Mouse (Mus musculus) MEL (cell line): Measurements from ENCODE around the gene Mroh9. TPM values are rescaled to one million over a fixed set of nuclear protein-coding genes. Genes with fewer than 3 reads are reported as not detected.

Experiments used
- DNase-seq: peaks from one replicate; pipeline ENCODE4 v3.0.0; 2011; ENCODE audit warnings: low read depth, low spot score
- H3K27ac ChIP-seq: 2 replicates; pipeline ENCODE4 v1.5.1; 2012; ENCODE audit warnings: low read depth, mild to moderate bottlenecking, control low read depth, low read length, moderate library complexity; ENCODE audit not compliant: control insufficient read depth
- H3K27me3 ChIP-seq, 2 experiments: fragments of 150-350 bp in 1 of 2; sonication (generic) in 1 of 2; 2 replicates each; pipeline ENCODE4 v1.6.1; 2012; ENCODE audit warnings: low read length in 2 of 2, mild to moderate bottlenecking in 2 of 2, improper control_type of control experiment in 1 of 2, moderate library complexity in 1 of 2; ENCODE audit not compliant: insufficient read depth in 2 of 2, control insufficient read depth in 1 of 2
- H3K36me3 ChIP-seq, 2 experiments: 2 replicates each; pipeline ENCODE4 v1.6.1; 2012 to 2014; ENCODE audit warnings: low read length in 2 of 2, improper control_type of control experiment in 1 of 2, inconsistent platforms in 1 of 2, mild to moderate bottlenecking in 1 of 2; ENCODE audit not compliant: insufficient read depth in 2 of 2, control insufficient read depth in 1 of 2
- H3K4me1 ChIP-seq, 2 experiments: fragments of 150-350 bp in 1 of 2; sonication (generic) in 1 of 2; 2 replicates each; pipeline ENCODE4 v1.6.1; 2012; ENCODE audit warnings: low read length in 2 of 2, improper control_type of control experiment in 1 of 2, mild to moderate bottlenecking in 1 of 2; ENCODE audit not compliant: insufficient read depth in 2 of 2, control insufficient read depth in 1 of 2
- H3K4me3 ChIP-seq, 2 experiments: fragments of 150-350 bp in 1 of 2; sonication (generic) in 1 of 2; 2 replicates each; pipeline ENCODE4 v1.5.1; 2012; ENCODE audit warnings: low read depth in 2 of 2, low read length in 2 of 2, mild to moderate bottlenecking in 2 of 2, moderate library complexity in 2 of 2, control low read depth in 1 of 2, improper control_type of control experiment in 1 of 2; ENCODE audit not compliant: control insufficient read depth in 1 of 2, insufficient read depth in 1 of 2
- H3K79me2 ChIP-seq: 2 replicates; pipeline ENCODE4 v1.6.1; 2012; ENCODE audit warnings: mild to moderate bottlenecking, low read length, moderate library complexity; ENCODE audit not compliant: control insufficient read depth, poor library complexity, insufficient read depth
- H3K9ac ChIP-seq: 2 replicates; pipeline ENCODE4 v1.6.1; 2012; ENCODE audit warnings: low read depth, mild to moderate bottlenecking, control low read depth, low read length, moderate library complexity; ENCODE audit not compliant: control insufficient read depth, poor library complexity, severe bottlenecking
- H3K9me3 ChIP-seq: fragments of 150-350 bp; sonication (generic); replicated peaks from 2 replicates; pipeline ENCODE4 v1.6.1; 2012; ENCODE audit warnings: mild to moderate bottlenecking, low read length, improper control_type of control experiment, moderate library complexity; ENCODE audit not compliant: insufficient read depth
- BHLHE40 ChIP-seq: IDR thresholded peaks from 2 replicates; pipeline ENCODE4 v1.6.1; 2012; ENCODE audit warnings: low read depth, mild to moderate bottlenecking, inconsistent platforms, low read length, improper control_type of control experiment, borderline replicate concordance
- CHD1 ChIP-seq: IDR thresholded peaks from 2 replicates; pipeline ENCODE4 v1.6.1; 2012; ENCODE audit warnings: low read depth, mild to moderate bottlenecking, inconsistent platforms, low read length, improper control_type of control experiment
- CTCF ChIP-seq, 3 experiments: IDR thresholded peaks in 2 of 3; conservative IDR thresholded peaks in 1 of 3; 2 replicates each; pipeline ENCODE4 v1.5.1; 2011 to 2012; ENCODE audit warnings: low read length in 3 of 3, low read depth in 2 of 3, mild to moderate bottlenecking in 2 of 3, improper control_type of control experiment in 1 of 3, inconsistent platforms in 1 of 3, mixed read lengths in 1 of 3, moderate library complexity in 1 of 3; ENCODE audit not compliant: control insufficient read depth in 1 of 3, insufficient read depth in 1 of 3, poor library complexity in 1 of 3, severe bottlenecking in 1 of 3
- E2F4 ChIP-seq: IDR thresholded peaks from 2 replicates; pipeline ENCODE4 v1.6.1; 2011; ENCODE audit warnings: low read depth, low read length, improper control_type of control experiment, borderline replicate concordance
- ELF1 ChIP-seq: IDR thresholded peaks from 2 replicates; pipeline ENCODE4 v1.6.1; 2014; ENCODE audit warnings: low read depth, mild to moderate bottlenecking, inconsistent platforms, low read length, improper control_type of control experiment, moderate library complexity
- EP300 ChIP-seq, 2 experiments: IDR thresholded peaks; 2 replicates each; pipeline ENCODE4 v1.6.1; 2011; ENCODE audit warnings: improper control_type of control experiment in 2 of 2, low read length in 2 of 2, low read depth in 1 of 2, mild to moderate bottlenecking in 1 of 2
- GATA1 ChIP-seq: IDR thresholded peaks from 2 replicates; pipeline ENCODE4 v1.6.1; 2011; ENCODE audit warnings: low read depth, low read length, improper control_type of control experiment
- HCFC1 ChIP-seq: IDR thresholded peaks from 2 replicates; pipeline ENCODE4 v1.6.1; 2012; ENCODE audit warnings: low read depth, mild to moderate bottlenecking, inconsistent platforms, low read length, improper control_type of control experiment, moderate library complexity
- KAT2A ChIP-seq: conservative IDR thresholded peaks from 2 replicates; pipeline ENCODE4 v1.6.1; 2012; ENCODE audit warnings: low read depth, low read length, improper control_type of control experiment, inconsistent platforms
- MAFK ChIP-seq: IDR thresholded peaks from 2 replicates; pipeline ENCODE4 v1.6.1; 2011; ENCODE audit warnings: low read depth, mild to moderate bottlenecking, low read length, improper control_type of control experiment, borderline replicate concordance
- MAX ChIP-seq: IDR thresholded peaks from 2 replicates; pipeline ENCODE4 v1.6.1; 2011; ENCODE audit warnings: low read length, improper control_type of control experiment
- MAZ ChIP-seq: IDR thresholded peaks from 2 replicates; pipeline ENCODE4 v1.6.1; 2012; ENCODE audit warnings: low read depth, mild to moderate bottlenecking, inconsistent platforms, low read length, improper control_type of control experiment
- MEF2A ChIP-seq: IDR thresholded peaks from 2 replicates; pipeline ENCODE4 v1.6.1; 2014; ENCODE audit warnings: low read depth, mild to moderate bottlenecking, inconsistent platforms, low read length, improper control_type of control experiment; ENCODE audit not compliant: poor library complexity, insufficient replicate concordance, severe bottlenecking; ENCODE audit errors: extremely low read depth
- NELFE ChIP-seq: IDR thresholded peaks from 2 replicates; pipeline ENCODE4 v1.6.1; 2011; ENCODE audit warnings: low read depth, low read length, improper control_type of control experiment
- POLR2A ChIP-seq, 2 experiments: IDR thresholded peaks; 2 replicates each; pipeline ENCODE4 v1.6.1; 2011 to 2012; ENCODE audit warnings: low read length in 2 of 2, mild to moderate bottlenecking in 2 of 2, control low read depth in 1 of 2, improper control_type of control experiment in 1 of 2, low read depth in 1 of 2, moderate library complexity in 1 of 2; ENCODE audit not compliant: control insufficient read depth in 1 of 2, insufficient read depth in 1 of 2, poor library complexity in 1 of 2
- RAD21 ChIP-seq: IDR thresholded peaks from 2 replicates; pipeline ENCODE4 v1.6.1; 2011; ENCODE audit warnings: mild to moderate bottlenecking, low read depth, low read length, improper control_type of control experiment
- SMC3 ChIP-seq: IDR thresholded peaks from 2 replicates; pipeline ENCODE4 v1.6.1; 2011; ENCODE audit warnings: low read depth, low read length, improper control_type of control experiment
- TAL1 ChIP-seq: IDR thresholded peaks from 2 replicates; pipeline ENCODE4 v1.6.1; 2012; ENCODE audit warnings: mild to moderate bottlenecking, inconsistent platforms, low read length, moderate library complexity, mixed read lengths
- TBP ChIP-seq: IDR thresholded peaks from 2 replicates; pipeline ENCODE4 v1.8.0; 2011; ENCODE audit warnings: low read depth, low read length, improper control_type of control experiment
- UBTF ChIP-seq: IDR thresholded peaks from 2 replicates; pipeline ENCODE4 v1.6.1; 2012; ENCODE audit warnings: low read depth, mild to moderate bottlenecking, inconsistent platforms, low read length, improper control_type of control experiment, moderate library complexity, borderline replicate concordance; ENCODE audit not compliant: insufficient read depth
- USF1 ChIP-seq: IDR thresholded peaks from 2 replicates; pipeline ENCODE4 v1.6.1; 2014; ENCODE audit warnings: low read depth, mild to moderate bottlenecking, inconsistent platforms, low read length, improper control_type of control experiment, moderate library complexity
- ZC3H11A ChIP-seq: IDR thresholded peaks from 2 replicates; pipeline ENCODE4 v1.6.1; 2012; ENCODE audit warnings: low read depth, mild to moderate bottlenecking, inconsistent platforms, low read length, improper control_type of control experiment
- ZKSCAN1 ChIP-seq: IDR thresholded peaks from 2 replicates; pipeline ENCODE4 v1.6.1; 2012; ENCODE audit warnings: low read depth, mild to moderate bottlenecking, inconsistent platforms, low read length, improper control_type of control experiment, moderate library complexity
- polyA plus RNA-seq, 2 experiments: library from polyadenylated mRNA; stranded (reverse) in 1 of 2; unstranded in 1 of 2; fragments of >175 nt in 1 of 2; fragments of >200 nt in 1 of 2; gene quantifications; 2 replicates each; pipeline versions ENCODE4 v1.2.1 to v1.2.4; 2012; ENCODE audit warnings: low replicate concordance in 2 of 2, low read depth in 1 of 2; ENCODE audit not compliant: insufficient read length in 2 of 2, insufficient read depth in 1 of 2, missing spikeins in 1 of 2
- total RNA-seq: library from RNA; depleted of rRNA; stranded (reverse); fragments of 300-350 nt; gene quantifications from 2 replicates; pipeline ENCODE4 v1.2.3, GENCODE M21; 2012

The Mroh9 gene
- total and polyA plus RNA-seq, 3 experiments = not detected

DNA sequence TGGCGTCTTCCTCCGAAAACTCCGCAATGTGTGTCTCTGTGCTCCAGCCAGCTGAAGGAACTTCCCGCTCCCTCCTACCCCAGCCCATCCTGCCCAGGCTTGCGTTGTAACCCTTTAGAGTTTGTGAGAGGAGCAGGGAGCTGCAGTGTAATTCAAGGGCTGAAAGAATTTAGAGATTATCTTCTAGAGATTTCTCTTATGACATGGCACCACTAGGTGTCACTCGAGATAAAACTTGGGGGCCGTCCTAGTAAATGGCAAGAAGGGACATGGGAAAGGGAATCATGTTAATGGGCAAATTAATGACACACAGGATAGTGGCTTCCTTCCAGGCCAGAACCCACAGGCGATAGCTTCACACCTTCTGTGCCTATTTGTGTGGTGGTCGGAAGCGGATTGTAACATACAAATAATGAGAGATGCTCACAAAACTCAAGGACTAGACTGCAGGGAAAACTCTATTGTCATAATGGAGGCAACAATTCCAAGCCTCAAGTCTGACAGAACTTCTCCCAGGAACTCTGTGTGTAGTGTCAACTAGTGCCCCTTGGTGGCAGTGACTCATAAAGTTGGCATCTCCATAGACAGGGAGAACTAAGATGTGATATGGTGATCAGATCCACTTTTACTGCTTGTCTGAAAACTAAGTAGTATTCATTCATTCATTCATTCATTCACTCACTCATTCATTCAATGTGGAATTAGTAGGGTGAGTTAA, 6.1 kb upstream of the Mroh9 start:
- Histone ChIP-seq H3K9me3 (no peaks in the 10 kb centered on the region), H3K4me1 (no peaks in the 10 kb centered on the region), H3K27me3 (no peaks in the 10 kb centered on the region), H3K27ac (no peak overlapping the region), H3K4me3 (no peak overlapping the region), H3K79me2 (no peaks in the 10 kb centered on the region)
- TF ChIP-seq ELF1 (no peak), NELFE (no peak), CTCF (IDR thresholded peaks at IDR 0.05 in 2 of 3, conservative IDR thresholded peaks at IDR 0.05 in 1 of 3; ENCODE audit: control insufficient read depth in 1 of 3, insufficient read depth in 1 of 3, low read depth in 2 of 3, low read length in 3 of 3, poor library complexity in 1 of 3, severe bottlenecking in 1 of 3) (peak in 1 of 3 experiments; percentile 26; a peak in 2 of 6 replicates), GATA1 (no peak), MAZ (no peak), SMC3 (peak; percentile 32; the same call in 1 of the 2 replicates), UBTF (no peak), EP300 (IDR thresholded peaks at IDR 0.05; ENCODE audit: low read depth in 1 of 2, low read length in 2 of 2) (no peak), MAX (no peak), USF1 (no peak), HCFC1 (no peak), TAL1 (no peak), ZKSCAN1 (no peak), MEF2A (no peak), CHD1 (no peak), MAFK (no peak), KAT2A (no peak), POLR2A (IDR thresholded peaks at IDR 0.05; ENCODE audit: control insufficient read depth in 1 of 2, insufficient read depth in 1 of 2, low read depth in 1 of 2, low read length in 2 of 2, poor library complexity in 1 of 2) (no peak), RAD21 (peak; percentile 33; the same call in 1 of the 2 replicates), BHLHE40 (no peak), TBP (no peak)
- TF ChIP-seq, all 39 proteins: peak for 3
- peak; percentile 8 for DNase-seq
- Histone ChIP-seq H3K36me3 (no peaks in the 10 kb centered on the region), H3K9ac (no peak overlapping the region)

DNA sequence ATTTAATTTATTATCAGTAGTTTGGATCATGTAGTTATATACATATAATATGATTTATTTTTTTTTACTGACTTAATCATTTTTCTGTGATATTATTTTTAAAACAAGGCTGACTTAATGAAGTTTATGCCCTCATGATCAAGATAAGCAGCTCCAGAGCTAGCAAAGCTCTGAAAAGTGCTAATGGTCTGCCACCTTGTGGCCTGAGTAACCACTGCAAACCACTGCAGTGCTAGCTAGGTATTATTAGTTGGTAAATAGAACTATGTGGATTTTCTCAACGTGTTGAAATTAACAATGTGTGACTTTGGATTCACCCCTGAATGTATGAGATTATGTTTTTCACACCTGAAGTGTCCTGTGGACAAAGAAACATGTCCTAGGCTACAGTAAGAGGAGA, 15.0 kb downstream of the Mroh9 start:
- no peaks in the 10 kb centered on the region for H3K79me2 ChIP-seq
- peak; percentile 22 for DNase-seq
- TF ChIP-seq E2F4 (no peak), RAD21 (peak; percentile 38), USF1 (no peak), CTCF (IDR thresholded peaks at IDR 0.05 in 2 of 3, conservative IDR thresholded peaks at IDR 0.05 in 1 of 3; ENCODE audit: control insufficient read depth in 1 of 3, insufficient read depth in 1 of 3, low read depth in 2 of 3, low read length in 3 of 3, poor library complexity in 1 of 3, severe bottlenecking in 1 of 3) (peak; percentile 12 to 50 (median 44); a peak in 5 of 6 replicates), POLR2A (IDR thresholded peaks at IDR 0.05; ENCODE audit: control insufficient read depth in 1 of 2, insufficient read depth in 1 of 2, low read depth in 1 of 2, low read length in 2 of 2, poor library complexity in 1 of 2) (no peak), ZC3H11A (no peak), GATA1 (peak; percentile 25; the same call in 1 of the 2 replicates), SMC3 (peak; percentile 53)
- H3K4me1 ChIP-seq = no peaks in the 10 kb centered on the region
- no peak overlapping the region for H3K4me3 ChIP-seq
- H3K27ac ChIP-seq = no peak overlapping the region
- H3K36me3 ChIP-seq = no peaks in the 10 kb centered on the region
- no peaks in the 10 kb centered on the region for H3K9me3 ChIP-seq
- no peaks in the 10 kb centered on the region for H3K27me3 ChIP-seq
- H3K9ac ChIP-seq = no peak overlapping the region
